Mouse (Mus musculus) limb, embryonic 13.5 days (tissue): ENCODE measurements around the gene Adamts10. TPM values are rescaled to one million over a fixed set of nuclear protein-coding genes. Genes with fewer than 3 reads are reported as not detected.

Experiments
- polyA plus RNA-seq: library from polyadenylated mRNA; unstranded; fragments of >200 nt; fragmentation: Nextera tagmentation; extraction: Ambion mirVana; gene quantifications from 2 replicates; pipeline ENCODE4 v1.2.1, GENCODE M21; 2015

Gene Adamts10
- polyA plus RNA-seq, 1 experiment from 2014 or later, result 120 TPM

Other genes with a start within 250 kb of the Adamts10 start
- 15.1 and 15.8 TPM in 2 replicates for gene Zfp955b, start 234.7 kb upstream of the Adamts10 start, polyA plus RNA-seq
- gene Zfp81, start 165.3 kb upstream of the Adamts10 start, polyA plus RNA-seq, result 11.9 and 12.9 TPM in 2 replicates
- 25.9 and 26.0 TPM in 2 replicates for gene Zfp101, start 129.6 kb upstream of the Adamts10 start, polyA plus RNA-seq
- gene Actl9, start 91.3 kb upstream of the Adamts10 start, polyA plus RNA-seq, result not detected in 2 replicates
- gene Myo1f, start 31.5 kb downstream of the Adamts10 start, polyA plus RNA-seq, result 3.5 and 3.7 TPM in 2 replicates
- 51.4 and 53.7 TPM in 2 replicates for gene Zfp414, start 104.9 kb downstream of the Adamts10 start, polyA plus RNA-seq
- gene Pram1, start 113.9 kb downstream of the Adamts10 start, polyA plus RNA-seq, result 0.65 and 0.68 TPM in 2 replicates
- gene Hnrnpm, start 162.7 kb downstream of the Adamts10 start, polyA plus RNA-seq, result 379 and 395 TPM in 2 replicates
- gene March2, start 194.5 kb downstream of the Adamts10 start, polyA plus RNA-seq, result 49.3 and 50.9 TPM in 2 replicates
- gene Rab11b, start 236.3 kb downstream of the Adamts10 start, polyA plus RNA-seq, result 325 and 332 TPM in 2 replicates